Mouse (Mus musculus) erythroblast, embryonic 14.5 days (primary cell): ENCODE results near the gene Cadm1. TPM values are rescaled to one million over a fixed set of nuclear protein-coding genes. Genes with fewer than 3 reads are reported as not detected.

ENCODE experiments used
- H3K27me3 ChIP-seq: 2 replicates; pipeline ENCODE4 v1.6.1; 2012; ENCODE audit warnings: inconsistent platforms; ENCODE audit not compliant: control insufficient read depth
- H3K36me3 ChIP-seq: 2 replicates; pipeline ENCODE4 v1.6.1; 2012; ENCODE audit warnings: mild to moderate bottlenecking, inconsistent platforms; ENCODE audit not compliant: control insufficient read depth
- H3K4me1 ChIP-seq: 2 replicates; pipeline ENCODE4 v1.6.1; 2012; ENCODE audit warnings: inconsistent platforms; ENCODE audit not compliant: control insufficient read depth
- H3K4me3 ChIP-seq: replicated peaks from 2 replicates; pipeline ENCODE3; 2012; ENCODE audit warnings: moderate library complexity, mild to moderate bottlenecking, inconsistent platforms
- H3K9me3 ChIP-seq: 2 replicates; pipeline ENCODE4 v1.6.1; 2012; ENCODE audit warnings: low read length, inconsistent platforms, mixed read lengths; ENCODE audit not compliant: control insufficient read depth
- GATA1 ChIP-seq: IDR thresholded peaks from 2 replicates; pipeline ENCODE4 v1.6.1; 2012; ENCODE audit warnings: low read length, inconsistent platforms, mixed read lengths
- TAL1 ChIP-seq: IDR thresholded peaks from 3 replicates; pipeline ENCODE4 v1.6.1; 2012; ENCODE audit warnings: low read length, inconsistent platforms, mixed read lengths
- polyA plus RNA-seq: library from polyadenylated mRNA; stranded (reverse); fragments of >175 nt; gene quantifications from 2 replicates; pipeline ENCODE4 v1.2.3, GENCODE M21; 2012

Gene Cadm1
- polyA plus RNA-seq, 1 experiment, result 0.07 TPM

DNA sequence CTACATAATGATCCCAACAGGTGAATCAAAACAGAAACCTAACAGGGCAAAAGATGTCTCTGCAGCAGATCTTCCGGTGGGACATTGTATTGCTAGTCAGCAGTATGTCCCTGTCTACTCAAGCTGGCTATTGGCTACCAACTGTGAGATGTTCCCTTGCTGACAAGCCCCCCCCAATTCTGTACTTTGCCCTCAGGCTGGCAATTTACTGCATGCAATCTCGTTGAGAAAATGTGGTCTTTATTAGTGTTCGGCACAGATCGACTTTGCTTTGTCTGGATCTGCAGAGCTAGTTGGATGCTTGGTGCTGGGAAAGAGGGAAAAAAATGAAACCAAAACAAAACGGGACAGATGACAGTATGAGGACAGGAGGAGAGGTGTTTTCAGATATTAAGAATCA is 222.5 kb downstream of the Cadm1 start:
- no peaks in the 10 kb centered on the region for H3K27me3 ChIP-seq
- TF ChIP-seq GATA1, result no peak
- TF ChIP-seq TAL1, result no peak
- H3K4me3 ChIP-seq, result no peak overlapping the region
- no peaks in the 10 kb centered on the region for H3K36me3 ChIP-seq
- H3K9me3 ChIP-seq, result no peaks in the 10 kb centered on the region
- H3K4me1 ChIP-seq, result no peaks in the 10 kb centered on the region

DNA sequence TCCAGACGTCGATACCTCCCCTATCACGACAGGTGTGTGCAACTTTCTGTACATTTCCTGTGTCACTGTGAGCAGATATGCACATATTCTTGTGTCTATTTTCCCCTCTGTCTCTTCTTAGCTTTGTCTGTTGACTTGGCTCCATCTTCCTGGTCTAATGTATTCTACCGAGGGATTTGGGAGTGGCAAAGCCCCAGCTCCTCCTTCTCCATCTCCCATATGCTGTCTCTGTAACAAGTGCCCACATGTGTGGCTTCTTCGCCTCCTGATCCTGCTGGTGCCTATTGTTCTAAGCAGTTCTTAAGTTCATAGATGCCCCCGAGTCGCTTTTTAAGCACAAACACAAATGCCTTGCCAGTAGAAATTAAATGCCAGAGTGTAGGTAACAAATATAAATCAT is 223.2 kb downstream of the Cadm1 start:
- Histone ChIP-seq H3K4me3 (no peak overlapping the region), H3K4me1 (no peaks in the 10 kb centered on the region), H3K9me3 (no peaks in the 10 kb centered on the region), H3K27me3 (no peaks in the 10 kb centered on the region), H3K36me3 (no peaks in the 10 kb centered on the region)
- TF ChIP-seq TAL1 (no peak), GATA1 (no peak)

DNA sequence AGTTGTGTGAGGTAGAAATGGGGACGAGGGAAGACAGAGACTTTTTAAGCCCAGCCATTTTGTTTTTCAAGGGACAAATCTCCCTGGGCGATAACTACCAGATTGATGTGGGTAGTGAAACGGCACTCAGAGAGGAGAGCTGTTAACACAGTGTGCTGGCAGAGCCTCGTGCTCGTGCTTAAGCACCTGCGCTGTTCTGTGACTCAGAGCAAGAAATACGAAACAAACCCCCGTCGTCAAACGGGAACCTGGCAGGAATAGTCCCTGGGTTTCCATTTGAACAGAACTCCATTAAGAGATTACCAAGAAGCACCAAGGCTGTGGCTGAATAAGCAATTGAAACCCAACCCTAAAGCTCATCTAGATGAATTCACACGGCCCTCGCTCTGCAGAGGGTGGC is 225.1 kb downstream of the Cadm1 start:
- TF ChIP-seq GATA1, result no peak
- TF ChIP-seq TAL1, result no peak
- Histone ChIP-seq H3K4me3 (no peak overlapping the region), H3K36me3 (no peaks in the 10 kb centered on the region), H3K27me3 (no peaks in the 10 kb centered on the region), H3K4me1 (no peaks in the 10 kb centered on the region), H3K9me3 (no peaks in the 10 kb centered on the region)

DNA sequence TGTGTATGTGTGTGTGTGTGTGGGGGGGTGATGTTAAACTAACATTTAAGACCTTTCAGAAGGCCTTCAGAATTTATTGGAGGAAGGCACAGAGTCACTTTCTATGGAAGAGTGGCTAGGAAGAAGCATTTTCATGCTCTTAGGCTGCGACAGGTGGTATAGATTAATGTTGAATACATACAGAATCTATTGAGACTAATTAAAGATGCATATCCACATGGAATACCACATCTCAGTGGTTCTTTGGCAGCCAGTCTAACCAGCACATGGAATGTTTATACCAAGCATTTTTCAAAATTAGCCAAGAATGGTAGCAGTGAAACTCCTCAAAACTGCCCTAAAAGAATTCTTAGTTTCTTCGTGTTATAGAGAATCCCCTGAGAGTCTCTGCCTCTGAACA is 227.8 kb downstream of the Cadm1 start:
- H3K36me3 ChIP-seq, result no peaks in the 10 kb centered on the region

DNA sequence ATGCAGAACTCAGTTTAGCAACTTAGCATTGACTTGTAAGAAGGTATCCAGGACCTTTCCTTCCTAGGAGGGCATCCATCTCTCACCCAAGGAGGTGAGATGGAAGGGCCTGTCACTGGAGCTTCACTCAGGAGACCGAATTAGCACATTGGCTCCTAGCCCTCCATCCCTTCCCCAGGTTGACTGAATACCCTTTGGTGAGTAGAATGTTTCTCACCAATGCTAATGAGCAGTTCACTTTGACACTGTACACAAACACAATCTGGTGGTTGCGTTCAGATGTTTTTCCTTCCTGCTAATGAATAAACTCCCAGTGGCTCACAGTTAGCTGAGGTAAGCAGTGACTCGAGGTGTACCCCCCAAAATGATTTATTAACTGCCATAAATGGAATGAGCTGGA is 228.3 kb downstream of the Cadm1 start:
- H3K27me3 ChIP-seq, result no peaks in the 10 kb centered on the region
- H3K9me3 ChIP-seq, result no peaks in the 10 kb centered on the region
- H3K36me3 ChIP-seq, result no peaks in the 10 kb centered on the region
- H3K4me1 ChIP-seq, result no peaks in the 10 kb centered on the region
- no peak for TF ChIP-seq TAL1
- TF ChIP-seq GATA1, result no peak
- H3K4me3 ChIP-seq, result no peak overlapping the region

More for the DNA sequence above, 227.8 kb downstream of the Cadm1 start:
- TF ChIP-seq GATA1, result no peak
- no peak for TF ChIP-seq TAL1
- H3K4me1 ChIP-seq, result no peaks in the 10 kb centered on the region
- no peaks in the 10 kb centered on the region for H3K27me3 ChIP-seq
- H3K4me3 ChIP-seq, result no peak overlapping the region
- H3K9me3 ChIP-seq, result no peaks in the 10 kb centered on the region

DNA sequence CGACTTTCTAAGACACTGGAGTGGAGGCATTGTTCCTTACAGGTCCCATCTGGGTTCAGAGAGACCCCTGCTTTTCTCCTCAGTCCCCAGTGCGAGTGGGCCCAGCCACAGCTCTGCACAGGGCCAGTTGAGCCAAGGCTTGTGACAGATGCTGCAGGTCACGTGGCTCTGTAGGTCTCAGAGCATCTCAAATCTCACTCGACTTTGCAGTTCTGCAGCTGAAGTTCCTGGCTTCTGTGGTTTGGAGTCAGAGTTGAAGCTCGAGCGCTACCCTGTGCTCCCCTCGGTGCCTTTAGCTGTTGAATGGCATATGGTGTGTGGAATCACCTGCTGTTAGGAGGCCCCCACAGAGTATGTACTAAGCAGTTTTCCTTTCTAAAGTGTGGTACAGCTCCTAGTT is 229.8 kb downstream of the Cadm1 start:
- Histone ChIP-seq H3K9me3 (no peaks in the 10 kb centered on the region), H3K4me3 (no peak overlapping the region), H3K27me3 (no peaks in the 10 kb centered on the region), H3K36me3 (no peaks in the 10 kb centered on the region), H3K4me1 (no peaks in the 10 kb centered on the region)
- TF ChIP-seq TAL1 (no peak), GATA1 (no peak)

DNA sequence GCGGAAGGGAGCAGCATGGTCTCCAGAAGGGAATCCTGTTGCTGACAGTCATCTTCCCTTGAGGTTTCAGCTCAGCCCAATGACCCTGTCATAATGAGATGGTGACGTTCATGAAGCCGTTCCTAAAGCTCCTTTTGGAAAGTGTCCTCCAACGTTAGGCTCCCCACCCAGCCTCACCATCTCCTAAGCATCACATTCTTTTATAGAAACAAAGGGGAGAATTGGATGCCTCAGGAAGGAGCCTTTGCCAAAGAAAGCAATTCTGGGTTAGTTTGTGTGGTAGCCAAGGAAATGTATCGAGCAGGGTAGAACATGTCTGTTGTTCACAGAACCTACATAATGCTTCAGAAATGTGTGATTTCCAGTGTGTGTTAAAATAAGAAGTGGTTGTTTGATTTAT is 231.6 kb downstream of the Cadm1 start:
- Histone ChIP-seq H3K36me3 (no peaks in the 10 kb centered on the region), H3K4me1 (no peaks in the 10 kb centered on the region), H3K27me3 (no peaks in the 10 kb centered on the region), H3K4me3 (no peak overlapping the region), H3K9me3 (no peaks in the 10 kb centered on the region)
- no peak for TF ChIP-seq GATA1
- no peak for TF ChIP-seq TAL1

DNA sequence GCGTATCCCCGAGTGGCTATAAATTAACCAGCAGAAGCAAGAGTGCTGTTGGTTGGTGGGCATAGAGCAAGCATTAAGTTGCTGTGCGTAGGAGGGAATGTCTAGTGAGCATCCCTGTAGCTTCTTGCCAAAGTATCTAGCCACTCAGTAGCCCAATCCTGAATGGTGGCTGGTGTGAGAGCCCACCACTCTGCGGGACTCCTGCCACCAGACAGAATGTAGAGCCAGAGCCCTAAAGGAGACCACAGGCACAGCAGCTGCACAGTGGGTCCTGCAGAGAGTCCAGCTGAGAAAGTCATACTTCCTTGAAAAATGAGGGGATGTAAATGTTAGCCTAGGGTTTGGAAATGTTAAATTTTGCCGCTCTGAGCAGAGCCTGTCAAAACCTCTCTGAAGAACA is 232.9 kb downstream of the Cadm1 start:
- Histone ChIP-seq H3K4me3 (no peak overlapping the region), H3K27me3 (no peaks in the 10 kb centered on the region), H3K9me3 (no peaks in the 10 kb centered on the region), H3K36me3 (no peaks in the 10 kb centered on the region), H3K4me1 (no peaks in the 10 kb centered on the region)
- TF ChIP-seq TAL1 (no peak), GATA1 (no peak)

DNA sequence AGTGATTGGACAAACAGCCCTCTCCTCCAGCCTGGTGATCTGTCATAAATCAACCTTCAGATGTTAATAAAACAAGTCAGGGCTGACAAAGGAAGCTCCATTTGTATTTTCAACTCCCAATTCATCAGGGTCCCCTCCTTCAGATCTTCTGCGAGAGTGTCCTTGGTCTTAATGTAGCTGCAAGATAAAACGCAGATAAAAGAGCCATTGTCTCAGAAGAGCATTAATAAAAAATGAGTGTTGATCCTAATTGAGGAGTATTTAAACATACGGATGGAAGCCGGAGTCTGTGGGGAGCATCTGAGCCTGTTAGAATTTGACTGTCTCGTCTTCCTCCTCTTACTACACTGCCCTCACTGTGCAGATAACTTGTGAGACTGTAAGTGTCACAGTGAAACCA is 234.9 kb downstream of the Cadm1 start:
- Histone ChIP-seq H3K27me3 (no peaks in the 10 kb centered on the region), H3K9me3 (no peaks in the 10 kb centered on the region), H3K4me3 (no peak overlapping the region), H3K4me1 (no peaks in the 10 kb centered on the region), H3K36me3 (no peaks in the 10 kb centered on the region)
- TF ChIP-seq GATA1 (no peak), TAL1 (no peak)

DNA sequence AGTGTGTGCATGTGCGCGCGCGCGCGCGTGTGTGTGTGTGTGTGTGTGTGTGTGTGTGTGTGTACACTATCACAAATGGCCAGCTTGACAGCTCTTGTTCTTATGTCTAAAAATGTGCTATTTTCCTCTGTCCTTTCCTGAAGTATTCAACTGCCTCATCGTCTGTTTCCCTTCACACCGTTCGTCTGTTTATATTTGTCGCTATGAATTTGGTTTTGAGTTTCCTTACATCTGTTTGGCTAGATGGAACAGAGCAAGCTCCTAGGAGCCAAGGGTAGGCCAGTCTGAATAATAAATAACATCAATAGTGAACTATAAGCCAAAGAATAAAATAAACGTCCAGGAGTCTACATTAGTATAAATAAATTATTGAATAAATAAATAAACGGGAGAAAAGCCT is 235.3 kb downstream of the Cadm1 start:
- no peak for TF ChIP-seq TAL1
- no peak for TF ChIP-seq GATA1

More for the DNA sequence above, 235.3 kb downstream of the Cadm1 start:
- H3K4me1 ChIP-seq, result no peaks in the 10 kb centered on the region
- H3K9me3 ChIP-seq, result no peaks in the 10 kb centered on the region
- no peaks in the 10 kb centered on the region for H3K27me3 ChIP-seq
- no peak overlapping the region for H3K4me3 ChIP-seq
- no peaks in the 10 kb centered on the region for H3K36me3 ChIP-seq
